ENCODE assay signal across 14 mouse cellular contexts in genomic region chr12:39493114-39493513, GRCm38 (mm10).
DNase-seq lines count a peak whose midpoint lies in the region; ATAC-seq and TF ChIP-seq lines count a peak whose summit lies in the region.
"Had no signal": no experiment of that assay in that cellular context is flagged by ENCODE, and none has a peak within 500 bp of the region (broad histone marks: within the 10 kb centered on the region; RNA-seq: fewer than 3 reads in every experiment).

No protein-coding gene starts in this region.

- H3K4me2 ChIP-seq in hindbrain, embryonic 11.5 days (replicated peaks; ENCODE audit: low read depth, low read length) = no peak overlapping the region
- no peak overlapping the region for H3K4me2 ChIP-seq in intestine, postnatal 0 days (replicated peaks; ENCODE audit: low read depth)
- H3K4me2 ChIP-seq: heart, embryonic 11.5 days; intestine, embryonic 15.5 days; limb, embryonic 15.5 days; midbrain, embryonic 15.5 days had no signal

- H3K4me1 ChIP-seq in limb, embryonic 10.5 days = no peaks in the 10 kb centered on the region
- no peaks in the 10 kb centered on the region for H3K4me1 ChIP-seq in hindbrain, embryonic 11.5 days (replicated peaks; ENCODE audit: control insufficient read depth, insufficient read depth, low read length)
- no peaks in the 10 kb centered on the region for H3K4me1 ChIP-seq in intestine, postnatal 0 days (replicated peaks; ENCODE audit: control insufficient read depth, insufficient read depth, low read length)
- H3K4me1 ChIP-seq: intestine, embryonic 15.5 days; limb, embryonic 15.5 days; midbrain, embryonic 15.5 days had no signal

- 90% methylated on average over 8 of the region's 8 CpGs for WGBS in limb, embryonic 10.5 days
- 91% methylated on average over 8 of the region's 8 CpGs for WGBS in hindbrain, embryonic 11.5 days
- WGBS in intestine, postnatal 0 days = 72% methylated on average over 8 of the region's 8 CpGs

- TF ChIP-seq CTCF in intestine, postnatal 0 days (IDR thresholded peaks at IDR 0.05; ENCODE audit: low read depth) = no peak

- no peak overlapping the region for H3K4me3 ChIP-seq in limb, embryonic 10.5 days
- no peak overlapping the region for H3K4me3 ChIP-seq in hindbrain, embryonic 11.5 days (ENCODE audit: low read depth, low read length)
- H3K4me3 ChIP-seq in intestine, postnatal 0 days (ENCODE audit: low read depth, low read length) = no peak overlapping the region
- H3K4me3 ChIP-seq: intestine, embryonic 15.5 days; limb, embryonic 15.5 days; midbrain, embryonic 15.5 days had no signal

- peak; percentile 33 to 45 for DNase-seq in frontal cortex, adult 2 months (ENCODE audit: extremely low spot score in 1 of 2, low spot score in 1 of 2)
- no peak for DNase-seq in frontal cortex, postnatal 10 days (ENCODE audit: low spot score in 2 of 2)
- peak; percentile 71 for DNase-seq in cerebellum, adult 11 months
- peak; percentile 67 to 84 for DNase-seq in cerebellum, postnatal 14 days
- peak; percentile 42 for DNase-seq in left cerebral cortex, postnatal 4 days
- DNase-seq in limb, embryonic 10.5 days (ENCODE audit: low spot score) = no peak
- DNase-seq in hindbrain, embryonic 11.5 days (ENCODE audit: low spot score) = no peak
- DNase-seq: gastrocnemius, postnatal 10 days had no signal

- no peaks in the 10 kb centered on the region for H3K9me3 ChIP-seq in limb, embryonic 10.5 days (replicated peaks)
- H3K9me3 ChIP-seq in hindbrain, embryonic 11.5 days (ENCODE audit: control insufficient read depth, low read length) = no peaks in the 10 kb centered on the region
- no peaks in the 10 kb centered on the region for H3K9me3 ChIP-seq in intestine, postnatal 0 days (ENCODE audit: control insufficient read depth)
- H3K9me3 ChIP-seq: G1E; intestine, embryonic 15.5 days; limb, embryonic 15.5 days; midbrain, embryonic 15.5 days had no signal

- no peaks in the 10 kb centered on the region for H3K36me3 ChIP-seq in limb, embryonic 10.5 days
- H3K36me3 ChIP-seq in hindbrain, embryonic 11.5 days (ENCODE audit: control insufficient read depth, insufficient read depth, low read length) = no peaks in the 10 kb centered on the region
- no peaks in the 10 kb centered on the region for H3K36me3 ChIP-seq in intestine, postnatal 0 days (ENCODE audit: control insufficient read depth, insufficient read depth)
- H3K36me3 ChIP-seq: G1E; intestine, embryonic 15.5 days; limb, embryonic 15.5 days; midbrain, embryonic 15.5 days had no signal

- intact Hi-C loops in left cerebral cortex, postnatal 4 days (cut with DNase I) = loop anchor here (2.0 to 5.0 kb wide), 2 partner anchors 711 to 1150 kb away; no protein-coding TSS in a partner anchor

- no peak for ATAC-seq in hindbrain, embryonic 11.5 days (ENCODE audit: low FRiP score)
- no peak for ATAC-seq in intestine, postnatal 0 days
- ATAC-seq: intestine, embryonic 15.5 days had no signal

- H3K27ac ChIP-seq in limb, embryonic 10.5 days = no peak overlapping the region
- H3K27ac ChIP-seq in hindbrain, embryonic 11.5 days (ENCODE audit: low read depth, low read length) = no peak overlapping the region
- no peak overlapping the region for H3K27ac ChIP-seq in intestine, postnatal 0 days (ENCODE audit: low read depth, low read length)
- H3K27ac ChIP-seq: intestine, embryonic 15.5 days; limb, embryonic 15.5 days; midbrain, embryonic 15.5 days had no signal

- H3K27me3 ChIP-seq in limb, embryonic 10.5 days (ENCODE audit: low read depth, poor library complexity, severe bottlenecking) = no peaks in the 10 kb centered on the region
- H3K27me3 ChIP-seq in hindbrain, embryonic 11.5 days (ENCODE audit: control insufficient read depth, insufficient read depth, low read length) = no peaks in the 10 kb centered on the region
- no peaks in the 10 kb centered on the region for H3K27me3 ChIP-seq in intestine, postnatal 0 days (replicated peaks; ENCODE audit: control insufficient read depth, insufficient read depth, low read length)
- H3K27me3 ChIP-seq: intestine, embryonic 15.5 days; limb, embryonic 15.5 days; midbrain, embryonic 15.5 days had no signal

- H3K9ac ChIP-seq in hindbrain, embryonic 11.5 days (ENCODE audit: low read depth, low read length) = no peak overlapping the region
- no peak overlapping the region for H3K9ac ChIP-seq in intestine, postnatal 0 days (ENCODE audit: low read depth, low read length)
- H3K9ac ChIP-seq: intestine, embryonic 15.5 days; limb, embryonic 15.5 days; midbrain, embryonic 15.5 days had no signal

Comparison
In these comparisons a context has a peak if more than half of its experiments do, and no peak if none do; other contexts are left out.
1. DNase-seq: peak in frontal cortex, adult 2 months (2 of 2), cerebellum, adult 11 months (single experiment), cerebellum, postnatal 14 days (2 of 2) and left cerebral cortex, postnatal 4 days (single experiment); none in frontal cortex, postnatal 10 days (0 of 2), limb, embryonic 10.5 days (single experiment) and hindbrain, embryonic 11.5 days (single experiment).